Mouse (Mus musculus): ENCODE measurements around the gene Ece2. TPM values are rescaled to one million over a fixed set of nuclear protein-coding genes. Genes with fewer than 3 reads are reported as not detected.

Ece2 gene
- 0.35 and 0.41 TPM in 2 replicates for polyA plus RNA-seq (2012; rRNA removed)

DNA sequence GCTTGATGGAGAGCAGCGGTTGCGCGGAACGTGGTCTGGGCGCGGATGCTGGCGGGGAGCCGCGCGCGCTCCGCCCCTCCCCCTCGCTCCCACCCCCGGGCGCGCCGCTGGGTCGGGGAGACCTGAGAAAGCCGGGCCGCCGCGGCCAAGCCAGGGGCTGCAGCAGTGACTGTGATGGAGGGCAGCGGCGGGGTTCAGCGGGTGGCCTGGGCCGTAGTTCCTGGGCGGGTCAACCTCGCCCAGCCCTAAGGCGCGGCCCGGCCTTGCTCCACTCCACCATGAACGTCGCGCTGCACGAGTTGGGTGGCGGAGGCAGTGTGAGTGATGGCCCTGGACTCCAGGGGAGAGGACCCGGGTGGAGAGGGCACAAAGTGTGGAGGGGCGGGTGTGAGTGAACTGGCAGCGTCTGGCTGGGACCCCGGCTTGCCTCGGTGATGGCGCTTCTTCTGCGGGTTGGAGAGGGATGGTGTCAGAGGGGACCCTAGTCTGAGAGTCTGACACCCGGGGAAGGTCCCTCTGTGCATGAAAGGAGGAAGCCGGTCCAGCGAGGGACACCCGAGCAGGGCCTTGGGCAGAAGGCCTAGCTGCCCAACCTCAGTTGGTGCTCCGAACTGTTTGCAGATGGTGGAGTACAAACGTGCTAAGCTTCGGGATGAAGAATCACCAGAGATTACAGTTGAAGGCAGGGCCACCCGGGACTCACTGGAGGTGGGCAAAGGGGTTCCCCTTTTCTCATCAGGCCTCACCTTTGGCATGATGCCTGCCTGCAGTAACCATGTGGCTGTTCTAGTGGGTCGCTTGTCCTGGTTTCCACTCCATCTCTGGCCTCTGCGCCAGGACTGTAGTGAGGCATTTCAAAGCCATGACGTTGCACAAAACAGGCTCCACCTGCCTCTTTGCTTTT, at the start of gene Ece2:
Ece2 (plus strand) TSS at position 98 of the 904 bp plus-strand sequence.
- Histone ChIP-seq H3K27ac (ENCODE audit: control insufficient read depth, insufficient read depth, low read depth, low read length) (no peak within 1 kb of the TSS), H3K4me1 (ENCODE audit: control insufficient read depth, insufficient read depth, low read length) (peaks cover 11% of the 10 kb centered on the region), H3K27me3 (ENCODE audit: control insufficient read depth, insufficient read depth, low read length) (no peaks in the 10 kb centered on the region), H3K4me3 (ENCODE audit: control insufficient read depth, low read depth, low read length) (peak within 1 kb of the TSS; percentile 76), H3K36me3 (ENCODE audit: control insufficient read depth, insufficient read depth, low read length) (no peaks in the 10 kb centered on the region)
- no peak for TF ChIP-seq CTCF (IDR thresholded peaks at IDR 0.05; ENCODE audit: control insufficient read depth, insufficient read depth, insufficient replicate concordance, low read depth, low read length)
- no peak for TF ChIP-seq POLR2A (IDR thresholded peaks at IDR 0.05; ENCODE audit: control insufficient read depth, low read depth, low read length)

DNA sequence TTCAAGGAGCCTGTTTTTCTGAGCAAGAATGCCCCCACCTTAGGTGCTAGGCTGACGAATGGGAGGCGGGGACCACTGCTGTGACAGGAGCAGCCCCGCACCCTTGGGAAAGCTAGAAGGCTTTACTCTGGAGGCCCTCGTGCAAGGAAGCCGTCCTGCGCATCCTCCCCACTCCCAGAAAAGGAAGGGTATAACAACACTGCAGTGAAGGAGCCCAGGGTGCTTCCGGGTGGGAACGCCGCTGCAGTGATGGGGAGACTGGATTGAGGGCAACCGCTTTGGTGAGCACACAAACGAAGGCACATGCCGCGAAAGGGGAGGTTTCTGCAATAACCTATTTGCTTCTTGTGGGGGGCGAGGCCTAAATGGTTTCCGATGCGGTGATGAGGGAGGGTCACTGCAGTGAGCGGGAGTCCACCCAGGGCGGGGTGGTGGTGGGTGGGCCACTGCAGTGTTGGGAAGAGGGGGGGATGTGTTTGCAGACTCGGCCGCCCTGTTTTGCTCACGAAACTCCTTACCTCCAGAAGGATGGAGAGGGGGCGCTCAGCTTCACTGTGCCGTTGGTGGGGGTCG, 40.2 kb upstream of the Ece2 start, which contains the start of gene Vwa5b2:
Vwa5b2 (plus strand) TSS at position 106 of the 573 bp plus-strand sequence.
- no peaks in the 10 kb centered on the region for H3K36me3 ChIP-seq (ENCODE audit: control insufficient read depth, insufficient read depth, low read length)
- H3K27ac ChIP-seq (ENCODE audit: control insufficient read depth, insufficient read depth, low read depth, low read length) = no peak within 1 kb of the TSS
- TF ChIP-seq POLR2A (IDR thresholded peaks at IDR 0.05; ENCODE audit: control insufficient read depth, low read depth, low read length) (no peak), CTCF (IDR thresholded peaks at IDR 0.05; ENCODE audit: control insufficient read depth, insufficient read depth, insufficient replicate concordance, low read depth, low read length) (no peak)
- H3K27me3 ChIP-seq (ENCODE audit: control insufficient read depth, insufficient read depth, low read length) = no peaks in the 10 kb centered on the region
- H3K4me3 ChIP-seq (ENCODE audit: control insufficient read depth, low read depth, low read length) = peak within 1 kb of the TSS; percentile 19
- H3K4me1 ChIP-seq (ENCODE audit: control insufficient read depth, insufficient read depth, low read length) = peaks cover 10% of the 10 kb centered on the region

DNA sequence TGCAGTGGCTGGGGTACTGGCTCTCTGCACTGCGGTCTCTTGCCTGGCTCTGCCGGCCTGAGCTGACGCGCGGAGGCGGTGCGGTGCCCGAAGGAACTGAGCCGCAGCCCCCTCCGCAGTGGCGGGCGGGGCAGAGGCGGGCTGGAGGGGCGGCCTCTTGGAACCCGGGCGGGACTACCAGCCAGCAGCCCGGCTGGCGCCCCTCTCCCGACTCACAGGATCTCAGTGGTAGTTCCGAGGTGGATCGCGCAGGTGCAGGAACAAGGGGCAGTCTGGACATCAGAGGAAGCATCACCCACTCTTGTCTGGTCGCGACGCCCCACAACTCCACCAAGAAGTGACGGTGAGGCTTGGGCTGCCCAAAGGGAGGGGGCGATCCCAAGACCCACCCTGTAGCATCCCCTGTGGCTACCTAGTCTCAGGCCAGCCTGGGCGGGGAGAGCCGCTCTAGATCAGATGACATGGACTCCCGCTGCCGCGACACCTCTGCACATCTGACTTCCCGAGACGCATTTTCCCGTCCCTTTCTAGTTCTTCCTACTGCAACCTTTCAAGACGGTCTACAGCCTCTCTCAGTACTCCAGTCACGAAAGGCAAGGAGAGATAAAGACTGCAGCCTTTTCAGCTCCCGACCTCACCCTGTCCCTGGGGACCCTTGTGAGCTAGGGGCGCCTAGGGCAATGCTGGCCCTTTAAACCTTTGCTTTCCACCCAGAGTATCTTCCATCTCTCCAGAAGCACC, 39.5 kb upstream of the Ece2 start:
- no peaks in the 10 kb centered on the region for H3K27me3 ChIP-seq (ENCODE audit: control insufficient read depth, insufficient read depth, low read length)
- H3K4me3 ChIP-seq (ENCODE audit: control insufficient read depth, low read depth, low read length) = peak overlapping the region; percentile 19
- TF ChIP-seq CTCF (IDR thresholded peaks at IDR 0.05; ENCODE audit: control insufficient read depth, insufficient read depth, insufficient replicate concordance, low read depth, low read length) (no peak), POLR2A (IDR thresholded peaks at IDR 0.05; ENCODE audit: control insufficient read depth, low read depth, low read length) (no peak)
- peaks cover 10% of the 10 kb centered on the region for H3K4me1 ChIP-seq (ENCODE audit: control insufficient read depth, insufficient read depth, low read length)
- H3K36me3 ChIP-seq (ENCODE audit: control insufficient read depth, insufficient read depth, low read length) = no peaks in the 10 kb centered on the region
- H3K27ac ChIP-seq (ENCODE audit: control insufficient read depth, insufficient read depth, low read depth, low read length) = no peak overlapping the region

DNA sequence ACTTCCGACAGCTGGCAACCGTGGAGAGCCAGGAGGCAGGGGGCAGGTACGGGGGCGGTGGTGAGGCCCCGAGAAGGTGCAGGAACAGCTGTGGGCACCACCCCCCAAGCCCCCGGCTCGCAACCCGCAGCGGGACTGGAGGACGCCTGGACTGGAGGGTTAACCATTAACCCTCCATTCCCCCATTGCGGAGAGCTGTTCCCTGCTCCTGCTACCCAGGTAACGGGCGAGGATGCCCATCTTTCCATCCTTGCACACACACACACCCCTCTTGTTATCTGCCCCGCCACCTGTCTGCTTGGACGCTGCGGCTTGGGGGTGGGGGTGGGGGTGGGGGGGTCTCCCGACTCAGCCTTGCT, 39.0 kb upstream of the Ece2 start:
- H3K36me3 ChIP-seq (ENCODE audit: control insufficient read depth, insufficient read depth, low read length) = no peaks in the 10 kb centered on the region
- no peak overlapping the region for H3K4me3 ChIP-seq (ENCODE audit: control insufficient read depth, low read depth, low read length)
- H3K27ac ChIP-seq (ENCODE audit: control insufficient read depth, insufficient read depth, low read depth, low read length) = no peak overlapping the region
- H3K27me3 ChIP-seq (ENCODE audit: control insufficient read depth, insufficient read depth, low read length) = no peaks in the 10 kb centered on the region
- TF ChIP-seq POLR2A (IDR thresholded peaks at IDR 0.05; ENCODE audit: control insufficient read depth, low read depth, low read length) (no peak), CTCF (IDR thresholded peaks at IDR 0.05; ENCODE audit: control insufficient read depth, insufficient read depth, insufficient replicate concordance, low read depth, low read length) (no peak)
- peaks cover 10% of the 10 kb centered on the region for H3K4me1 ChIP-seq (ENCODE audit: control insufficient read depth, insufficient read depth, low read length)

DNA sequence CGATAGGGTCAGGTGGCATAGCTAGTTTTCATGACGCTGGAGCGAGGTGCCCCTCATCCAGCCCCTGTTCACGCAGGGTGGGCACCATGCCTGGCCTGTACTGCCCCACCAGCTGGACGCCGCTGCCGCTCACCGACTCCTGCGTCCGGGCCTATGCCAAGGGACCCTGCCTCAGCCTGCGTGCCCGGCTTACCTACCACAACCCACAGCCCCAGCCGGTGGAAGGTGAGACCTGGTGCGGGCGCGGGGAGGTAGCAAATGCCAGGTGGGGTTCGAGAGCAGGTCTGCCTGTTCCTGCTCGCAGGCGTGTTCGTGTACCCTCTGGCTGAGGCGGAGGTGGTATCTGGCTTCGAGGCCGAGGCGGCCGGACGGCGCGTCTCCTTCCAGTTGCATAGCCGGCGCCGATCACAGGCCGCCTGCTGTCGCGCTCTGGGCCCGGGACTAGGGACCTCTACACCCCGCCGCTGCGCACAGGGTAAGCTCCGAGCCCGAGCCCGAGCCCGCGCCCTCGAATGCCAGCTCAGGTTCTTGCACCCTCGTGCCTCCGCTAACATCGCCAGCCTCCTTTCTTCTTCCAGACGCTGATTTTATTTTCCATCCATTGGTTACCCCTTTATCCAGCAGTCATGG, 38.4 kb upstream of the Ece2 start:
- no peaks in the 10 kb centered on the region for H3K27me3 ChIP-seq (ENCODE audit: control insufficient read depth, insufficient read depth, low read length)
- no peaks in the 10 kb centered on the region for H3K36me3 ChIP-seq (ENCODE audit: control insufficient read depth, insufficient read depth, low read length)
- H3K4me3 ChIP-seq (ENCODE audit: control insufficient read depth, low read depth, low read length) = peak overlapping the region; percentile 6
- H3K4me1 ChIP-seq (ENCODE audit: control insufficient read depth, insufficient read depth, low read length) = peaks cover 10% of the 10 kb centered on the region
- H3K27ac ChIP-seq (ENCODE audit: control insufficient read depth, insufficient read depth, low read depth, low read length) = no peak overlapping the region
- TF ChIP-seq CTCF (IDR thresholded peaks at IDR 0.05; ENCODE audit: control insufficient read depth, insufficient read depth, insufficient replicate concordance, low read depth, low read length) (no peak), POLR2A (IDR thresholded peaks at IDR 0.05; ENCODE audit: control insufficient read depth, low read depth, low read length) (no peak)

DNA sequence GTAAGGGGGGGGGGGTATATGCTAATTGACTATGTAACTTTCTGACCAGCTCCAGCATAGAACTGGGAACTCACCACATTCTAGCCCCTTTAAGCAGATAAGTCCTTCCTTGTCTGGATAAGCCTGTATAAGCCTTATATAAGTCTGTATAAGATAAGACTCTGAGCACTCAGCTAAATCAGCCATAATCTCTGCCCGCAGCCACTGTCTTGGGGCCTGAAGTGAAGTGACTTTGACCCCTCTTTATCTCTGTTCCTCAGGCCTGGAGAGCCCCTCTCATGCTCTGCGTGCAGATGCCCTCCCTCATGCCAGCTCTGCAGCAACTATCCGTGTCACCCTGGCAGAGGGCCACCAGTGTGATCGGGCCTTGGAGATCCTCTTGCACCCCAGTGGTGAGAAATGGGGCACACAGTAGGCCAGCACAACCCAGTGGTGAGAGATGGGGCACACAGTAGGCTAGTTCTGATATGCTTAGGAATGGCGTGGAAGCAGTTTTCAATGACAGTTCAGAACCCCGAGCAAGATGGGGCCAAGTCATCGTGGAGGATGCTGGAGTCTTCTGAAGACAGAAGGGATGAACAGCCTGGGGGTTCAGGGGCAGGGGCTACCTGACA, 34.5 kb upstream of the Ece2 start:
- Histone ChIP-seq H3K4me3 (ENCODE audit: control insufficient read depth, low read depth, low read length) (no peak overlapping the region), H3K27me3 (ENCODE audit: control insufficient read depth, insufficient read depth, low read length) (no peaks in the 10 kb centered on the region), H3K27ac (ENCODE audit: control insufficient read depth, insufficient read depth, low read depth, low read length) (no peak overlapping the region), H3K4me1 (ENCODE audit: control insufficient read depth, insufficient read depth, low read length) (peaks cover 5% of the 10 kb centered on the region), H3K36me3 (ENCODE audit: control insufficient read depth, insufficient read depth, low read length) (no peaks in the 10 kb centered on the region)
- TF ChIP-seq POLR2A (IDR thresholded peaks at IDR 0.05; ENCODE audit: control insufficient read depth, low read depth, low read length) (no peak), CTCF (IDR thresholded peaks at IDR 0.05; ENCODE audit: control insufficient read depth, insufficient read depth, insufficient replicate concordance, low read depth, low read length) (no peak)

Data from testis, adult 2 months (tissue).